Mouse (Mus musculus): Measurements from ENCODE around the gene Ifna11. TPM values are rescaled to one million over a fixed set of nuclear protein-coding genes. Genes with fewer than 3 reads are reported as not detected.

Ifna11 gene
- polyA plus RNA-seq, 1 experiment: not detected

- no peak for DNase-seq (ENCODE audit: low read depth)
Measured at GRCm38 (mm10) chr4:88840058-88840457, 20.3 kb downstream of the Ifna11 start.

- DNase-seq (ENCODE audit: low read depth): no peak
Measured at GRCm38 (mm10) chr4:88841438-88841911, 21.7 kb downstream of the Ifna11 start, which contains the start of gene Ifna4. Ifna4 (plus strand) TSS chr4:88841861.

- DNase-seq (ENCODE audit: low read depth): no peak
Measured at GRCm38 (mm10) chr4:88845334-88845733, 25.6 kb downstream of the Ifna11 start.

- no peak for DNase-seq (ENCODE audit: low read depth)
Measured at GRCm38 (mm10) chr4:88849698-88850097, 29.9 kb downstream of the Ifna11 start, which contains the start of gene Ifna1. Ifna1 (plus strand) TSS chr4:88850087.

- DNase-seq (ENCODE audit: low read depth): no peak
Measured at GRCm38 (mm10) chr4:88851026-88851763, 31.4 kb downstream of the Ifna11 start.

GRCm38 (mm10) chr4:88859214-88859613 lies 39.5 kb downstream of the Ifna11 start:
- DNase-seq (ENCODE audit: low read depth): no peak

GRCm38 (mm10) chr4:88863309-88863708 lies 43.5 kb downstream of the Ifna11 start:
- no peak for DNase-seq (ENCODE audit: low read depth)

GRCm38 (mm10) chr4:88864599-88864998 lies 44.8 kb downstream of the Ifna11 start:
- no peak for DNase-seq (ENCODE audit: low read depth)

- DNase-seq (ENCODE audit: low read depth): no peak
Measured at GRCm38 (mm10) chr4:88865011-88865569, 45.3 kb downstream of the Ifna11 start.

GRCm38 (mm10) chr4:88867366-88867925 lies 47.7 kb downstream of the Ifna11 start:
- DNase-seq (ENCODE audit: low read depth): no peak

- no peak for DNase-seq (ENCODE audit: low read depth)
Measured at GRCm38 (mm10) chr4:88867926-88868911, 48.5 kb downstream of the Ifna11 start.

Other genes with a start within 250 kb of the Ifna11 start
- gene Ifna14, start 248.2 kb upstream of the Ifna11 start, polyA plus RNA-seq (2012; rRNA removed): not detected in 2 replicates
- gene Ifna9, start 227.6 kb upstream of the Ifna11 start, polyA plus RNA-seq (2012; rRNA removed): not detected in 2 replicates
- gene Ifna12, start 216.6 kb upstream of the Ifna11 start, polyA plus RNA-seq (2012; rRNA removed): not detected in 2 replicates
- not detected in 2 replicates for gene C87499, start 185.5 kb upstream of the Ifna11 start, polyA plus RNA-seq (2012; rRNA removed)
- not detected in 2 replicates for gene Ifna13, start 175.5 kb upstream of the Ifna11 start, polyA plus RNA-seq (2012; rRNA removed)
- gene Ifna16, start 143.0 kb upstream of the Ifna11 start, polyA plus RNA-seq (2012; rRNA removed): not detected in 2 replicates
- gene Ifna2, start 136.0 kb upstream of the Ifna11 start, polyA plus RNA-seq (2012; rRNA removed): not detected in 2 replicates
- not detected in 2 replicates for gene Ifnab, start 128.6 kb upstream of the Ifna11 start, polyA plus RNA-seq (2012; rRNA removed)
- gene Gm26566, start 98.2 kb upstream of the Ifna11 start, polyA plus RNA-seq (2012; rRNA removed): 0.84 and 0.86 TPM in 2 replicates
- gene Klhl9, start 97.5 kb upstream of the Ifna11 start, polyA plus RNA-seq (2012; rRNA removed): 14.9 and 20.2 TPM in 2 replicates
- 0.35 TPM in 1 of 2 replicates, not detected in the other for gene Gm13271, start 65.1 kb upstream of the Ifna11 start, polyA plus RNA-seq (2012; rRNA removed)
- not detected in 2 replicates for gene Gm13283, start 59.8 kb upstream of the Ifna11 start, polyA plus RNA-seq (2012; rRNA removed)
- not detected in 2 replicates for gene Gm13290, start 46.1 kb upstream of the Ifna11 start, polyA plus RNA-seq (2012; rRNA removed)
- not detected in 2 replicates for gene Gm13289, start 43.0 kb upstream of the Ifna11 start, polyA plus RNA-seq (2012; rRNA removed)
- gene Gm13272, start 40.1 kb upstream of the Ifna11 start, polyA plus RNA-seq (2012; rRNA removed): not detected in 2 replicates
- gene Ifnz, start 37.8 kb upstream of the Ifna11 start, polyA plus RNA-seq (2012; rRNA removed): 0.07 TPM in 1 of 2 replicates, not detected in the other
- not detected in 2 replicates for gene Gm13276, start 34.2 kb upstream of the Ifna11 start, polyA plus RNA-seq (2012; rRNA removed)
- not detected in 2 replicates for gene Gm13277, start 31.3 kb upstream of the Ifna11 start, polyA plus RNA-seq (2012; rRNA removed)
- gene Gm13278, start 28.4 kb upstream of the Ifna11 start, polyA plus RNA-seq (2012; rRNA removed): not detected in 2 replicates
- gene Gm13275, start 25.5 kb upstream of the Ifna11 start, polyA plus RNA-seq (2012; rRNA removed): not detected in 2 replicates
- gene Gm13279, start 22.6 kb upstream of the Ifna11 start, polyA plus RNA-seq (2012; rRNA removed): not detected in 2 replicates
- not detected in 2 replicates for gene Gm13285, start 20.3 kb upstream of the Ifna11 start, polyA plus RNA-seq (2012; rRNA removed)
- gene Gm13287, start 16.7 kb upstream of the Ifna11 start, polyA plus RNA-seq (2012; rRNA removed): not detected in 2 replicates
- not detected in 2 replicates for gene Gm13288, start 14.4 kb upstream of the Ifna11 start, polyA plus RNA-seq (2012; rRNA removed)
- not detected in 2 replicates for gene Ifna7, start 3.7 kb upstream of the Ifna11 start, polyA plus RNA-seq (2012; rRNA removed)
- gene Ifna6, start 7.5 kb downstream of the Ifna11 start, polyA plus RNA-seq (2012; rRNA removed): not detected in 2 replicates
- not detected in 2 replicates for gene Ifna5, start 15.6 kb downstream of the Ifna11 start, polyA plus RNA-seq (2012; rRNA removed)
- not detected in 2 replicates for gene Ifna4, start 21.9 kb downstream of the Ifna11 start, polyA plus RNA-seq (2012; rRNA removed)
- not detected in 2 replicates for gene Ifna1, start 30.1 kb downstream of the Ifna11 start, polyA plus RNA-seq (2012; rRNA removed)
- not detected in 2 replicates for gene Ifne, start 60.2 kb downstream of the Ifna11 start, polyA plus RNA-seq (2012; rRNA removed)